In the genomic region with DNA sequence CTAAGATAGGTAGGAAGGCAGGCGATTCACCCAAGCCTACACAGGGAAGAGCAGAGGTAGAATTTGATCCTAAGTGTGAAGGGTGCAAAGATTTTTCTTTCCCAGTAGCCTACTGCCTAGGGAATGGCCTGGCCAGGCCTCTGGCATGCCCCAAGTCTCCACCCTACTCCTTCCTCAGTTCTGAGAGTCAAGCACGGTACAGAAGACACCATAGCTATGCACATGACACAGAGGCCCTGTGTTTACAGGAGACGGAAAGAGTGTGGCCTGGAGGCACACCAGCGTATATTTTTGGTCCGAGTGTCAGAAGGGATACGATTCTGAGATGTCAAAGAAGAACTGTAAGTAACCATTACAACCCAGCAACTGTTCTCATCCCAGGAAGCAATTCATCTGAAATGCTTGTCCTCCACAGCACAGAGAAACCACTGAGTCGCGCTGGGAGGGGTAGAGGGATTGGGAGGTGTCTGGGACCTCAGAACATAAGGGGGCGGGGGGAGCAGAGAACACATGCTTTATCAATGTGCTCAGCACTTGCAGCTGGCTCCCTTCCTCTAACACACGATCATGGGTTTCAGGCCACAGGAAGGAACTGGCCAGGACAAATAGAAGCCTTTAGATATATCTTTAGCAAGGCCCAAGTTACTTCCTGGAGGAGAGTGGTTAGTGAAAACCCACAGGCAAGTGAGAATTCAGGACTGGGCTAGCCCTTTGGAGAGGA, we compare ENCODE assay signal across 13 mouse cellular contexts.
DNase-seq lines count a peak whose midpoint lies in the region; ATAC-seq and TF ChIP-seq lines count a peak whose summit lies in the region.
"Had no signal": no experiment of that assay in that cellular context is flagged by ENCODE, and none has a peak within 500 bp of the region (broad histone marks: within the 10 kb centered on the region; RNA-seq: fewer than 3 reads in every experiment).

No protein-coding gene starts in this region.

- H3K4me3 ChIP-seq in kidney, embryonic 15.5 days (replicated peaks): no peak overlapping the region
- H3K4me3 ChIP-seq in left cerebral cortex, adult 2 months: no peak overlapping the region

- ATAC-seq in kidney, embryonic 15.5 days (replicated peaks; ENCODE audit: low FRiP score): no peak
- peak; percentile 47 to 67; a peak in 3 of 4 replicates for ATAC-seq in hematopoietic stem cell, adult 5-6 weeks (replicated peaks in 1 of 2; ENCODE audit: insufficient read depth in 1 of 2, low FRiP score in 2 of 2, low TSS enrichment in 1 of 2, low read depth in 1 of 2, poor library complexity in 2 of 2, severe bottlenecking in 2 of 2)

- H3K9me3 ChIP-seq in kidney, embryonic 15.5 days (replicated peaks): no peaks in the 10 kb centered on the region

- H3K4me2 ChIP-seq in kidney, embryonic 15.5 days: no peak overlapping the region

- intact Hi-C loops in left cerebral cortex, adult 2 months (cut with DNase I): no loop called here

- H3K27me3 ChIP-seq in kidney, embryonic 15.5 days: no peaks in the 10 kb centered on the region

- peaks cover 47% of the 10 kb centered on the region for H3K36me3 ChIP-seq in kidney, embryonic 15.5 days

- DNase-seq in adrenal gland, adult 2 months: peak; percentile 10
- DNase-seq in adrenal gland, adult 18-20 months (ENCODE audit: low spot score in 2 of 2): no peak
- DNase-seq in kidney, adult 9 months: no peak
- DNase-seq in lung, postnatal 14 days: peak; percentile 48
- DNase-seq in left cerebral cortex, adult 2 months (ENCODE audit: extremely low spot score in 1 of 2, low spot score in 2 of 2): no peak
- DNase-seq in right cerebral cortex, postnatal 4 days: no peak
- DNase-seq: adrenal gland, postnatal 14 days; cerebellum, adult 9-10 months; gastrocnemius, postnatal 14 days; kidney, postnatal 10 days; left cerebral cortex, postnatal 4 days had no signal

- TF ChIP-seq CTCF in left cerebral cortex, adult 2 months (IDR thresholded peaks at IDR 0.05): no peak

- H3K9ac ChIP-seq in kidney, embryonic 15.5 days: no peak overlapping the region

- WGBS in kidney, embryonic 15.5 days: 73% methylated on average over 10 of the region's 10 CpGs

- peaks cover 18% of the 10 kb centered on the region for H3K4me1 ChIP-seq in kidney, embryonic 15.5 days

- 0 out of 2 replicates have a peak overlapping the region, but pooled peaks have one; percentile 13 for H3K27ac ChIP-seq in kidney, embryonic 15.5 days
- no peak overlapping the region for H3K27ac ChIP-seq in left cerebral cortex, adult 2 months

Comparison
In these comparisons a context has a peak if more than half of its experiments do, and no peak if none do; other contexts are left out.
1. DNase-seq: peak in adrenal gland, adult 2 months (single experiment) and lung, postnatal 14 days (single experiment); none in adrenal gland, adult 18-20 months (0 of 2), kidney, adult 9 months (single experiment), left cerebral cortex, adult 2 months (0 of 2) and right cerebral cortex, postnatal 4 days (single experiment).